8 mouse cellular contexts compared by ENCODE assay signal in genomic region chr11:77508068-77509021, GRCm38 (mm10). TPM values are rescaled to one million over a fixed set of nuclear protein-coding genes. Genes with fewer than 3 reads are reported as not detected.
DNase-seq lines count a peak whose midpoint lies in the region; ATAC-seq lines count a peak whose summit lies in the region.

No protein-coding gene starts in this region.

- H3K4me3 ChIP-seq in intestine, embryonic 14.5 days (ENCODE audit: low read depth, low read length) = peak overlapping the region; percentile 22
- H3K4me3 ChIP-seq in limb, embryonic 15.5 days = peak overlapping the region; percentile 41
- peak overlapping the region; percentile 35 for H3K4me3 ChIP-seq in midbrain, embryonic 16.5 days (ENCODE audit: low read depth, low read length)

- peaks cover 54% of the 10 kb centered on the region for H3K36me3 ChIP-seq in intestine, embryonic 14.5 days (ENCODE audit: control insufficient read depth, insufficient read depth, low read length)
- peaks cover 53% of the 10 kb centered on the region for H3K36me3 ChIP-seq in limb, embryonic 15.5 days
- H3K36me3 ChIP-seq in midbrain, embryonic 16.5 days (ENCODE audit: control insufficient read depth, insufficient read depth, low read length) = peaks cover 37% of the 10 kb centered on the region

- peaks cover 10% of the 10 kb centered on the region for H3K4me1 ChIP-seq in intestine, embryonic 14.5 days (replicated peaks; ENCODE audit: control insufficient read depth, insufficient read depth, low read length)
- H3K4me1 ChIP-seq in limb, embryonic 15.5 days = peaks cover 40% of the 10 kb centered on the region
- peaks cover 12% of the 10 kb centered on the region for H3K4me1 ChIP-seq in midbrain, embryonic 16.5 days (ENCODE audit: control insufficient read depth, insufficient read depth, low read length)

- intact Hi-C loops in gastrocnemius, postnatal 36 days (cut with DNase I) = no loop called here

- H3K9ac ChIP-seq in intestine, embryonic 14.5 days (ENCODE audit: low read length) = peak overlapping the region; percentile 18; the same call in 1 of the 2 replicates
- peak overlapping the region; percentile 39; the same call in 1 of the 2 replicates for H3K9ac ChIP-seq in limb, embryonic 15.5 days
- H3K9ac ChIP-seq in midbrain, embryonic 16.5 days (ENCODE audit: low read depth, low read length) = peak overlapping the region; percentile 56

- peak; percentile 85 for DNase-seq in urinary bladder, postnatal 14 days (ENCODE audit: low spot score)
- no peak for DNase-seq in urinary bladder, postnatal 10 days (ENCODE audit: low spot score)
- peak; percentile 91 for DNase-seq in embryo, embryonic 11 days
- peak; percentile 78 to 82 for DNase-seq in gastrocnemius, postnatal 36 days
- peak; percentile 91 for DNase-seq in intestine, embryonic 14.5 days (ENCODE audit: low spot score)
- peak; percentile 82 to 90 for DNase-seq in spleen, postnatal 10 days (ENCODE audit: low spot score in 2 of 2)

- WGBS in intestine, embryonic 14.5 days = 20% methylated on average over 48 of the region's 49 CpGs
- 16% methylated on average over 49 of the region's 49 CpGs for WGBS in limb, embryonic 15.5 days
- WGBS in midbrain, embryonic 16.5 days = 22% methylated on average over 48 of the region's 49 CpGs

- H3K27ac ChIP-seq in intestine, embryonic 14.5 days (ENCODE audit: low read depth) = no peak overlapping the region
- H3K27ac ChIP-seq in limb, embryonic 15.5 days = peak overlapping the region; percentile 71
- H3K27ac ChIP-seq in midbrain, embryonic 16.5 days (ENCODE audit: low read length) = no peak overlapping the region

- H3K27me3 ChIP-seq in intestine, embryonic 14.5 days (replicated peaks; ENCODE audit: control insufficient read depth, insufficient read depth, low read length) = no peaks in the 10 kb centered on the region
- no peaks in the 10 kb centered on the region for H3K27me3 ChIP-seq in limb, embryonic 15.5 days
- no peaks in the 10 kb centered on the region for H3K27me3 ChIP-seq in midbrain, embryonic 16.5 days (ENCODE audit: control insufficient read depth, insufficient read depth, low read depth, low read length)

- no peaks in the 10 kb centered on the region for H3K9me3 ChIP-seq in intestine, embryonic 14.5 days (ENCODE audit: control insufficient read depth, low read length)
- H3K9me3 ChIP-seq in limb, embryonic 15.5 days = no peaks in the 10 kb centered on the region
- no peaks in the 10 kb centered on the region for H3K9me3 ChIP-seq in midbrain, embryonic 16.5 days (replicated peaks; ENCODE audit: control insufficient read depth, low read length, poor library complexity, severe bottlenecking)

- H3K4me2 ChIP-seq in intestine, embryonic 14.5 days (ENCODE audit: low read length) = peak overlapping the region; percentile 55
- peak overlapping the region; percentile 71 for H3K4me2 ChIP-seq in limb, embryonic 15.5 days
- peak overlapping the region; percentile 67 for H3K4me2 ChIP-seq in midbrain, embryonic 16.5 days (ENCODE audit: low read length)

- peak; percentile 70 for ATAC-seq in intestine, embryonic 14.5 days (replicated peaks; ENCODE audit: low FRiP score, low TSS enrichment, low read depth)
- ATAC-seq in limb, embryonic 15.5 days (ENCODE audit: insufficient number of reproducible peaks, low FRiP score, low TSS enrichment, low read depth) = peak; percentile 58; the same call in 1 of the 2 replicates
- peak; percentile 75 for ATAC-seq in midbrain, embryonic 16.5 days

RNA-seq across cellular contexts. Expression of gene Abhd15, which starts 6.6 kb away (rescaled TPM):
- under 1 TPM; 0.28 to 0.52 TPM for total RNA-seq in gastrocnemius, postnatal 36 days (2021)
- 2.2 and 3.2 TPM in 2 replicates for polyA plus RNA-seq in intestine, embryonic 14.5 days (2014; fragmentation: Nextera tagmentation; extraction: Ambion mirVana)
- 2.7 and 3.0 TPM in 2 replicates for polyA plus RNA-seq in limb, embryonic 15.5 days (2015; fragmentation: Nextera tagmentation; extraction: Ambion mirVana)
- 2.4 and 3.1 TPM in 2 replicates for polyA plus RNA-seq in midbrain, embryonic 16.5 days (2015; fragmentation: Nextera tagmentation; extraction: Ambion mirVana)

RNA-seq across cellular contexts. Expression of gene Trp53i13, which starts 7.4 kb away (rescaled TPM):
- total RNA-seq in gastrocnemius, postnatal 36 days (2021) = 1 to 10 TPM; 2.9 to 3.6 TPM
- 27.3 and 32.5 TPM in 2 replicates for polyA plus RNA-seq in intestine, embryonic 14.5 days (2014; fragmentation: Nextera tagmentation; extraction: Ambion mirVana)
- polyA plus RNA-seq in limb, embryonic 15.5 days (2015; fragmentation: Nextera tagmentation; extraction: Ambion mirVana) = 62.5 and 69.8 TPM in 2 replicates
- 10.5 and 12.6 TPM in 2 replicates for polyA plus RNA-seq in midbrain, embryonic 16.5 days (2015; fragmentation: Nextera tagmentation; extraction: Ambion mirVana)

RNA-seq across cellular contexts. Expression of gene Gm10392, which starts 10.7 kb away (rescaled TPM):
- total RNA-seq in gastrocnemius, postnatal 36 days (2021) = not detected
- not detected in 2 replicates for polyA plus RNA-seq in intestine, embryonic 14.5 days (2014; fragmentation: Nextera tagmentation; extraction: Ambion mirVana)
- 0.12 TPM in 1 of 2 replicates, not detected in the other for polyA plus RNA-seq in limb, embryonic 15.5 days (2015; fragmentation: Nextera tagmentation; extraction: Ambion mirVana)
- not detected in 2 replicates for polyA plus RNA-seq in midbrain, embryonic 16.5 days (2015; fragmentation: Nextera tagmentation; extraction: Ambion mirVana)

RNA-seq across cellular contexts. Expression of gene Git1, which starts 15.0 kb away (rescaled TPM):
- total RNA-seq in gastrocnemius, postnatal 36 days (2021) = 10 to 100 TPM; 23.9 to 25.5 TPM
- polyA plus RNA-seq in intestine, embryonic 14.5 days (2014; fragmentation: Nextera tagmentation; extraction: Ambion mirVana) = 17.7 and 19.8 TPM in 2 replicates
- 9.1 and 10.8 TPM in 2 replicates for polyA plus RNA-seq in limb, embryonic 15.5 days (2015; fragmentation: Nextera tagmentation; extraction: Ambion mirVana)
- 15.9 and 17.3 TPM in 2 replicates for polyA plus RNA-seq in midbrain, embryonic 16.5 days (2015; fragmentation: Nextera tagmentation; extraction: Ambion mirVana)

RNA-seq across cellular contexts. Expression of gene Ankrd13b, which starts 18.9 kb away (rescaled TPM):
- 1 to 10 TPM; 7.3 to 8.3 TPM for total RNA-seq in gastrocnemius, postnatal 36 days (2021)
- 7.3 and 8.3 TPM in 2 replicates for polyA plus RNA-seq in intestine, embryonic 14.5 days (2014; fragmentation: Nextera tagmentation; extraction: Ambion mirVana)
- polyA plus RNA-seq in limb, embryonic 15.5 days (2015; fragmentation: Nextera tagmentation; extraction: Ambion mirVana) = 5.0 and 7.2 TPM in 2 replicates
- 31.9 and 33.7 TPM in 2 replicates for polyA plus RNA-seq in midbrain, embryonic 16.5 days (2015; fragmentation: Nextera tagmentation; extraction: Ambion mirVana)
